Mouse (Mus musculus) bone marrow macrophage, adult 2 months (primary cell): Measurements from ENCODE around the gene Car14.

Experiments used
- CTCF ChIP-seq: IDR thresholded peaks from 2 replicates; pipeline ENCODE4 v1.5.1; 2012; ENCODE audit warnings: low read depth, mild to moderate bottlenecking, low read length, moderate library complexity
- POLR2A ChIP-seq: IDR thresholded peaks from 2 replicates; pipeline ENCODE4 v1.6.1; 2012; ENCODE audit warnings: mild to moderate bottlenecking, low read depth, low read length, borderline replicate concordance

DNA sequence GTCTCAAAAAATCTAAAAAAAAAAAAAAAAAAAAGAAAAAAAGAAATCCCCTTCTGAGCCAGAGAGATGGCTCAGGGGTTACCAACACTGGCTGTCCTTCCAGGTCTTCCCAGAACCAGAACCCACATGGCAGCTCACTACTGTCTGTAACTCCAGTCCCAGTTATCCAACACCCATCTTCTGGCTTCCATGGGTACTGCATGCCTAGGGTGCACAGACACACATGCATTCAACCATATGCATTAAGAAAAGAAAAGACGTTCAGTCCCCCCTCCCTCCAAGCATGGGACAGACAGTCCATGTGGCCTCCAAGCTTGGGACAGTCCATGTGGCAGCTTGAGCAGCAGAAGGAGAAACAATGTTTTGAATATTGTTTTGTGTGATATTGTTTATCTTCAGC, 27.7 kb upstream of the Car14 start:
- no peak for TF ChIP-seq CTCF
- TF ChIP-seq POLR2A: no peak
